ENCODE assay signal across 9 mouse cellular contexts in the genomic region with DNA sequence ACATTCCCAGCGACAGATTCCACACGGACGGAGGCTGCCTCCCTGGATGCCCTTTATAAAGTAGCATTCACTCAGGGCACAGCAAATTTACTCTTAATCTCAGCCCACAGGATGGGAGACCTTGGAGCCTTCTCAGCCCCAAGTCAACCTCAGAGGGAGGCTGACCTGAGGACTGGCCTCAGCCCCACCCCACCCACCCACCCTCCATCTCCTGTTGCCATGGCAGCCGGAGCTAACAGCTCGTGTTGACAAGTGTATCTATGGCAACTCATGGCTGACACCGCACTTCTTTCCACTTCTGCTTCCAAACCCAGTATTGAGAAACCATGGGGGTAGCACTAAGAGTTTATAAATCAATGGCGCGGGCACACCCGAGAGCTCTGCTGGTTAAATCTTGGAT. TPM values are rescaled to one million over a fixed set of nuclear protein-coding genes. Genes with fewer than 3 reads are reported as not detected.
A peak's percentile ranks its signal among the peaks of the same experiment; 100 is the strongest.
DNase-seq lines count a peak whose midpoint lies in the region; ATAC-seq lines count a peak whose summit lies in the region.
"Had no signal": no experiment of that assay in that cellular context is flagged by ENCODE, and none has a peak within 500 bp of the region (broad histone marks: within the 10 kb centered on the region; RNA-seq: fewer than 3 reads in every experiment).

No protein-coding gene starts in this region.

- no peak overlapping the region for H3K9ac ChIP-seq in embryonic facial prominence, embryonic 13.5 days
- no peak overlapping the region for H3K9ac ChIP-seq in midbrain, embryonic 15.5 days
- H3K9ac ChIP-seq: heart, embryonic 15.5 days had no signal

- no peaks in the 10 kb centered on the region for H3K27me3 ChIP-seq in embryonic facial prominence, embryonic 13.5 days
- no peaks in the 10 kb centered on the region for H3K27me3 ChIP-seq in midbrain, embryonic 15.5 days (replicated peaks)
- H3K27me3 ChIP-seq: heart, embryonic 15.5 days had no signal

- H3K4me2 ChIP-seq in embryonic facial prominence, embryonic 13.5 days = no peak overlapping the region
- no peak overlapping the region for H3K4me2 ChIP-seq in midbrain, embryonic 15.5 days
- H3K4me2 ChIP-seq: heart, embryonic 15.5 days had no signal

- no peaks in the 10 kb centered on the region for H3K36me3 ChIP-seq in embryonic facial prominence, embryonic 13.5 days
- H3K36me3 ChIP-seq in midbrain, embryonic 15.5 days (replicated peaks) = no peaks in the 10 kb centered on the region
- H3K36me3 ChIP-seq: heart, embryonic 15.5 days had no signal

- H3K9me3 ChIP-seq in embryonic facial prominence, embryonic 13.5 days = no peaks in the 10 kb centered on the region
- H3K9me3 ChIP-seq in midbrain, embryonic 15.5 days = no peaks in the 10 kb centered on the region
- H3K9me3 ChIP-seq: heart, embryonic 15.5 days had no signal

- DNase-seq in gastrocnemius, adult 18-20 months (ENCODE audit: low spot score) = peak; percentile 14
- DNase-seq in gastrocnemius, postnatal 10 days = no peak
- peak; percentile 11 to 18 for DNase-seq in layer of hippocampus, postnatal 10 days (ENCODE audit: low spot score in 2 of 2)
- DNase-seq in B cell, adult 2 months = no peak
- no peak for DNase-seq in heart, adult 8-10 months (ENCODE audit: low spot score)
- no peak for DNase-seq in urinary bladder, adult 2 months (ENCODE audit: low spot score)

- 0 out of 2 replicates have a peak, but pooled peaks have one; percentile 48 for ATAC-seq in embryonic facial prominence, embryonic 13.5 days (ENCODE audit: insufficient number of reproducible peaks, insufficient read depth, low FRiP score, low TSS enrichment, low read depth)
- peak; percentile 60 for ATAC-seq in midbrain, embryonic 15.5 days (replicated peaks)

- H3K27ac ChIP-seq in embryonic facial prominence, embryonic 13.5 days = no peak overlapping the region
- 0 out of 2 replicates have a peak overlapping the region, but pooled peaks have one; percentile 43 for H3K27ac ChIP-seq in midbrain, embryonic 15.5 days
- H3K27ac ChIP-seq: heart, embryonic 15.5 days had no signal

- 45% methylated on average over 9 of the region's 9 CpGs for WGBS in embryonic facial prominence, embryonic 13.5 days
- WGBS in midbrain, embryonic 15.5 days = 23% methylated on average over 9 of the region's 9 CpGs

- peaks cover 7% of the 10 kb centered on the region for H3K4me1 ChIP-seq in embryonic facial prominence, embryonic 13.5 days
- H3K4me1 ChIP-seq in midbrain, embryonic 15.5 days = peaks cover 18% of the 10 kb centered on the region
- H3K4me1 ChIP-seq: heart, embryonic 15.5 days had no signal

- H3K4me3 ChIP-seq in embryonic facial prominence, embryonic 13.5 days = no peak overlapping the region
- H3K4me3 ChIP-seq in midbrain, embryonic 15.5 days = no peak overlapping the region
- H3K4me3 ChIP-seq: heart, embryonic 15.5 days had no signal

RNA-seq across cellular contexts. Expression of a gene that starts 20.4 kb away (rescaled TPM):
- total RNA-seq in gastrocnemius, adult 18-20 months (2021) = 1 to 10 TPM; 1.9 TPM
- total RNA-seq in gastrocnemius, postnatal 10 days (2021) = 10 to 100 TPM in 1 of 2 experiments, 1 to 10 TPM in 1; 3.3 to 25.5 TPM
- 7.9 and 14.8 TPM in 2 replicates for polyA plus RNA-seq in embryonic facial prominence, embryonic 13.5 days (2015; fragmentation: Nextera tagmentation; extraction: Ambion mirVana)
- 1 to 10 TPM; 3.3 to 3.9 TPM for total RNA-seq in layer of hippocampus, postnatal 10 days (2021)
- polyA plus RNA-seq in midbrain, embryonic 15.5 days (2015; fragmentation: Nextera tagmentation; extraction: Ambion mirVana) = 1.4 TPM in 2 replicates
- total RNA-seq in heart, adult 8-10 months (2022) = 1 to 10 TPM; 1.3 to 2.0 (median 1.7) TPM
- 3.4 and 3.7 TPM in 2 replicates for polyA plus RNA-seq in urinary bladder, adult 2 months (2012; rRNA removed)

Comparison
In these comparisons a context has a peak if more than half of its experiments do, and no peak if none do; other contexts are left out.
1. DNase-seq: peak in gastrocnemius, adult 18-20 months (single experiment) and layer of hippocampus, postnatal 10 days (2 of 2); none in gastrocnemius, postnatal 10 days (single experiment), B cell, adult 2 months (0 of 2), heart, adult 8-10 months (single experiment) and urinary bladder, adult 2 months (single experiment).